Comparison of ENCODE assay signal across 17 mouse cellular contexts in genomic region chr13:8854769-8855168, GRCm38 (mm10).
"Had no signal": no experiment of that assay in that cellular context is flagged by ENCODE, and none has a peak within 500 bp of the region (broad histone marks: within the 10 kb centered on the region; RNA-seq: fewer than 3 reads in every experiment).

No protein-coding gene starts in this region.

- H3K27me3 ChIP-seq: neural tube, embryonic 12.5 days; neural tube, embryonic 13.5 days; neural tube, embryonic 15.5 days; stomach, embryonic 15.5 days had no signal

- H3K9me3 ChIP-seq: neural tube, embryonic 12.5 days; neural tube, embryonic 13.5 days; neural tube, embryonic 15.5 days; stomach, embryonic 15.5 days had no signal

- H3K4me3 ChIP-seq: neural tube, embryonic 12.5 days; neural tube, embryonic 13.5 days; neural tube, embryonic 15.5 days; stomach, embryonic 15.5 days had no signal

- DNase-seq: retina, postnatal 1 day; right cerebral cortex, adult 18-20 months; right cerebral cortex, postnatal 14 days; right cerebral cortex, postnatal 25 days; right cerebral cortex, postnatal 4 days; spleen, adult 18-20 months; thymus, adult 18-20 months; thymus, adult 2 months; thymus, postnatal 14 days; thymus, postnatal 25 days; thymus, postnatal 36 days; thymus, postnatal 4 days had no signal

- H3K4me2 ChIP-seq: neural tube, embryonic 12.5 days; neural tube, embryonic 13.5 days; neural tube, embryonic 15.5 days; stomach, embryonic 15.5 days had no signal

- H3K27ac ChIP-seq: neural tube, embryonic 12.5 days; neural tube, embryonic 13.5 days; neural tube, embryonic 15.5 days; stomach, embryonic 15.5 days; stomach, postnatal 0 days had no signal

- H3K4me1 ChIP-seq: neural tube, embryonic 12.5 days; neural tube, embryonic 13.5 days; neural tube, embryonic 15.5 days; stomach, embryonic 15.5 days had no signal

- H3K9ac ChIP-seq: neural tube, embryonic 12.5 days; neural tube, embryonic 13.5 days; neural tube, embryonic 15.5 days; stomach, embryonic 15.5 days had no signal
